Mouse (Mus musculus): ENCODE results near the gene Olfr55. TPM values are rescaled to one million over a fixed set of nuclear protein-coding genes. Genes with fewer than 3 reads are reported as not detected.

Gene Olfr55
- not detected for total RNA-seq (2023)

GRCm38 (mm10) chr17:33168147-33168546 lies at the start of gene Olfr55:
TSS of gene Olfr55 (plus strand) at chr17:33168447.

GRCm38 (mm10) chr17:33139261-33139820 lies 28.9 kb upstream of the Olfr55 start, which contains the start of gene Morc2b:
TSS of gene Morc2b (minus strand) at chr17:33139683.

GRCm38 (mm10) chr17:33191002-33191401 lies 22.8 kb downstream of the Olfr55 start, which contains the start of gene Olfr239:
TSS of gene Olfr239 (plus strand) at chr17:33191302.

GRCm38 (mm10) chr17:33221590-33221989 lies 53.3 kb downstream of the Olfr55 start, which contains the start of gene Olfr1564:
TSS of gene Olfr1564 (minus strand) at chr17:33221690.

Other genes starting within 250 kb of the Olfr55 start
- gene Cyp4f13, start 221.0 kb upstream of the Olfr55 start, total RNA-seq (2023), result 100 to 1,000 TPM in 1 of 2 experiments, 10 to 100 TPM in 1; 96.6 to 113 TPM
- gene Zfp472, start 202.6 kb upstream of the Olfr55 start, total RNA-seq (2023), result 10 to 100 TPM; 17.5 to 19.6 TPM
- 10 to 100 TPM; 15.1 to 15.2 TPM for gene Zfp952, start 175.3 kb upstream of the Olfr55 start, total RNA-seq (2023)
- 1 to 10 TPM; 5.7 to 7.1 TPM for gene Zfp763, start 135.0 kb upstream of the Olfr55 start, total RNA-seq (2023)
- not detected for gene 4921501E09Rik, start 100.4 kb upstream of the Olfr55 start, total RNA-seq (2023)
- 1 to 10 TPM; 6.6 to 8.5 TPM for gene Zfp563, start 79.1 kb upstream of the Olfr55 start, total RNA-seq (2023)
- not detected for gene Morc2b, start 28.8 kb upstream of the Olfr55 start, total RNA-seq (2023)
- not detected for gene Olfr239, start 22.9 kb downstream of the Olfr55 start, total RNA-seq (2023)
- not detected for gene Olfr1564, start 53.2 kb downstream of the Olfr55 start, total RNA-seq (2023)
- 1 to 10 TPM; 6.8 to 7.7 TPM for gene Zfp955a, start 86.7 kb downstream of the Olfr55 start, total RNA-seq (2023)
- gene Olfr63, start 96.2 kb downstream of the Olfr55 start, total RNA-seq (2023), result not detected
- 1 to 10 TPM; 7.9 to 8.0 TPM for gene Zfp955b, start 121.1 kb downstream of the Olfr55 start, total RNA-seq (2023)
- gene Zfp81, start 190.4 kb downstream of the Olfr55 start, total RNA-seq (2023), result 10 to 100 TPM; 16.8 to 17.7 TPM
- 10 to 100 TPM in 1 of 2 experiments, 1 to 10 TPM in 1; 7.2 to 10.6 TPM for gene Zfp101, start 226.2 kb downstream of the Olfr55 start, total RNA-seq (2023)